Mouse (Mus musculus) midbrain, embryonic 12.5 days (tissue): Measurements from ENCODE around the gene Nectin4. TPM values are rescaled to one million over a fixed set of nuclear protein-coding genes. Genes with fewer than 3 reads are reported as not detected.
A peak's percentile ranks its signal among the peaks of the same experiment; 100 is the strongest.

ENCODE experiments used
- ATAC-seq: fragments of 200-750 bp; cut with Nextera tagmentation; 2 replicates; pipeline ENCODE4 v1.8.0; 2017; ENCODE audit warnings: low read depth, moderate TSS enrichment, moderate library complexity; ENCODE audit not compliant: low FRiP score
- H3K27ac ChIP-seq: fragments of 300-500 bp; sonication (generic); replicated peaks from 2 replicates; pipeline ENCODE4 v1.5.1; 2016; ENCODE audit warnings: mild to moderate bottlenecking
- H3K27me3 ChIP-seq: fragments of 300-500 bp; sonication (generic); 2 replicates; pipeline ENCODE4 v1.6.1; 2016; ENCODE audit warnings: mild to moderate bottlenecking
- H3K36me3 ChIP-seq: fragments of 300-500 bp; sonication (generic); 2 replicates; pipeline ENCODE4 v1.6.1; 2016
- H3K4me1 ChIP-seq: fragments of 300-500 bp; sonication (generic); 2 replicates; pipeline ENCODE4 v1.6.1; 2016
- H3K4me2 ChIP-seq: fragments of 300-500 bp; sonication (generic); replicated peaks from 2 replicates; pipeline ENCODE4 v1.6.1; 2016; ENCODE audit warnings: mild to moderate bottlenecking, moderate library complexity
- H3K4me3 ChIP-seq: fragments of 300-500 bp; sonication (generic); 2 replicates; pipeline ENCODE4 v1.5.1; 2016; ENCODE audit warnings: mild to moderate bottlenecking
- H3K9ac ChIP-seq: fragments of 300-500 bp; sonication (generic); replicated peaks from 2 replicates; pipeline ENCODE4 v1.6.1; 2016; ENCODE audit warnings: mild to moderate bottlenecking, moderate library complexity
- H3K9me3 ChIP-seq: fragments of 300-500 bp; sonication (generic); 2 replicates; pipeline ENCODE4 v1.6.1; 2016; ENCODE audit warnings: mild to moderate bottlenecking
- WGBS: fragments of 180-500 bp; shearing (Covaris S2); methylation state at CpG from one replicate; pipeline ENCODE4 v1.1.7; 2016; 5-methylcytosine and 5-hydroxymethylcytosine counted together
- polyA plus RNA-seq: library from polyadenylated mRNA; unstranded; fragments of >200 nt; fragmentation: Nextera tagmentation; extraction: Ambion mirVana; gene quantifications from 2 replicates; pipeline ENCODE4 v1.2.1, GENCODE M21; 2016

Nectin4 gene
- polyA plus RNA-seq, 1 experiment from 2014 or later = 1.4 TPM

DNA sequence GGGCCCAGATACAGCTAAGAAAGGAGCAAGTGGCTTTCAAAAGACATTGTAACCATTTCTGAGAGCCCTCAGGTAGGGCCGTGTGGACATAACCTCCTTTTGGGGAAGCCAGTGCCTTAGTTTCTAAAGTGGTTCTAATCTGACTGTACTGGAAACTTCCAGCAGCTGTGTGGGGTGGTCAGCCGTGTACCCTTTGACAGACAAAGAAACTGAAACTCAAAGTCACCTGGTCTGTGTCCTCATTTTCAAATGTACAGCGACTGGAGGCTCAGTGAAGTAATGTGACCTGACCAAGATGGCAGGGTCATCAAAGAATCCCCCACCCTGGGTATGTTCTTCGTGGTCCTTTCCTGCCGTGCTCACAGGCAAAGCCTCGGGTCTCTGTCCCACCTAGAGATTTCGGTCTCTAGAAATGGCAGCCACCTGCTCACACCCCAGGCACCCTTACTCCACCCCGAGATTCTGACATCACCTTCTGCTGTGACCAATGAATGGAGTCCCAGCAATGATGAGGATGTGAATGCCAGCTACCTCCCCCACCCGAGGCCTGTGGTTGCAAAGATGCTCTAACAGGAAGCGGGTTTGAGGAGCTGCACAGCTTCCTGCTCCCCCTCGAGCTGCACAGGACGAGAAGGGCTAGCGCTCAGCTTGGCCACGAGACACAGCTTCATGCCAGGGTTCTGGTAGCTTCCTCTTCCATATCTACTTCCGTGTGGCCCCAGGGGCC lies 18.6 kb downstream of the Nectin4 start, which contains the start of gene Arhgap30:
Gene Arhgap30 (plus strand): TSS at position 579 of the 727 bp plus-strand sequence.
- 87% methylated on average over 15 of the region's 15 CpGs for WGBS
- ATAC-seq = no peak
- Histone ChIP-seq H3K4me1 (no peaks in the 10 kb centered on the region), H3K4me2 (no peak within 1 kb of the TSS), H3K9ac (no peak within 1 kb of the TSS), H3K36me3 (no peaks in the 10 kb centered on the region), H3K4me3 (no peak within 1 kb of the TSS), H3K27ac (no peak within 1 kb of the TSS), H3K9me3 (no peaks in the 10 kb centered on the region), H3K27me3 (peaks cover 7% of the 10 kb centered on the region; the same call in 1 of the 2 replicates)

DNA sequence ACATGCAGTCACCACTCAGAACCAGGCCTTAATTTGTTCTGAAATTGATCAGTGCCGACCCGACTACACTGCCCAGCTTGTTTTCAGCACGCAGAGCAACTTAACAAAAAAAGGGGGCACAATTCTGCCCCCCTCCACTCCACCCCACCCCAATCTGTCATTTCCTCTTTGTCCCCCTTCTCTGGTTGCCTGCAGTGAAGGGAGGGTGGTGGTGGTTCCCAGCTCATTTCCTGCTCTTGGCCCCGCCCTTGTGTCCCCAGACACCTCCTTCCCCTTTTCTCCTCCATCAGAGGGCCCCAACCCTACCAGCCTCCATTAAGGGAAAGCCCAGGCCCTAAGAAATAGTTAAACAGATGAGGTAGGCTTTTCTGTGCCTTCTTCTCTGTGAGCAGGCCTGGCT lies 20.2 kb downstream of the Nectin4 start:
- ATAC-seq = no peak
- H3K27ac ChIP-seq = no peak overlapping the region
- H3K4me3 ChIP-seq = no peak overlapping the region
- H3K9me3 ChIP-seq = no peaks in the 10 kb centered on the region
- no peak overlapping the region for H3K4me2 ChIP-seq
- H3K9ac ChIP-seq = no peak overlapping the region
- H3K27me3 ChIP-seq = 0 out of 2 replicates have a peak, but pooled peaks cover 8% of the 10 kb centered on the region
- 87% methylated on average over 3 of the region's 4 CpGs for WGBS
- H3K4me1 ChIP-seq = no peaks in the 10 kb centered on the region
- no peaks in the 10 kb centered on the region for H3K36me3 ChIP-seq

DNA sequence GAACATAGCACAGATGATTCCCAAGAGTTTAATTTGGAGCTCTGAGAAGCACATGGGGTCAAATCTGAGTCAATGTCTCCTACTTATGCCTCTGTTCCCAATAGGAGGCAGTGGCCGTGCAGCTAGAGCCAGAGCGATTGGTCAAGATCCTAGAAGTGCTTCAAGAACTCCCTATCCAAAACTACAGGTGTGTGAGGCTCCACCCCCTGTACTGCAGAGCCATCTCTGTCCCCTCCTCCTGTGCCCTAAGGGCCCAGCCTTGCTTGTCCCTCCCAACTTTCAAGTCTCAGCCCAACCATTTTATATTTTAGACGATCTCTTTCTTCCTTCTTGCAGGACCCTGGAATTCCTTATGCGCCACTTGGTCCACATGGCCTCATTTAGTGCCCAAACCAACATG lies 31.9 kb downstream of the Nectin4 start:
- Histone ChIP-seq H3K27me3 (peaks cover 13% of the 10 kb centered on the region; the same call in 1 of the 2 replicates), H3K4me3 (no peak overlapping the region), H3K27ac (no peak overlapping the region), H3K4me1 (no peaks in the 10 kb centered on the region), H3K4me2 (no peak overlapping the region), H3K9ac (no peak overlapping the region), H3K9me3 (no peaks in the 10 kb centered on the region), H3K36me3 (no peaks in the 10 kb centered on the region)
- 89% methylated on average over 4 of the region's 4 CpGs for WGBS
- no peak for ATAC-seq

DNA sequence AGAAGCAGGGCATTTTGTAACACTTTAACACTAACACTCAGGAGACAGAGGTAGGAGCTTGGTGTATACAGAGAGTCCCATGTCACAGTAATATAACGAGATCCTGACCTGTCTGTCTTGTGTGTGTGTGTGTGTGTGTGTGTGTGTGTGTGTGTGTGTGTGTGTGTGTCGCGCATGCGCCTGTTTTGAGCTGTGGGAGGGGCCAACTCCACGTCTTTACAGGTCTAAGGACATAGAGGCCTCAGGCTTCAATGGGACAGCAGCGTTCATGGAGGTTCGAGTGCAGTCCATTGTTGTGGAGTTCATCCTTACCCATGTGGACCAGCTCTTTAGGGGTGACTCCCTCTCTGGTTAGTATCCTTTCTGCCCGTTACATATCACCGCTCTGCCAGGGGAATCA lies 33.1 kb downstream of the Nectin4 start:
- no peak for ATAC-seq

DNA sequence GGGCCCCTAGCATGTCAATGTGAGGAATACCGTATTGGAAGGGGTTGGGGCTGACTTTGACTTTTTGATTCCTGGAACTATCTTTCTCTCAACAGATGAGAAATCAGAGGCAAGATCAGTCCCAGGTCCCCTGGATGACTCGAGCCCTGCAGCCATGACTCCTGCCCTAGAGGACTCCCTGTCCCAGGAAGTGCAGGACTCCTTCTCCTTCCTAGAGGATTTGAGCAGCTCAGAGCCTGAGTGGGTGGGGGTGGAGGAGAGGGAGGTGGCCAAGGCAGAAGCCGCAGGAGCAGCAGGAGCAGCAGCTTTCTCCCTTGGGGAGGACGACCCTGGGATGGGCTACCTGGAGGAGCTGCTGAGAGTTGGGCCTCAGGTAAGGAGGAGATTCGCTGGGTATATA lies 37.4 kb downstream of the Nectin4 start:
- Histone ChIP-seq H3K4me1 (no peaks in the 10 kb centered on the region), H3K9me3 (no peaks in the 10 kb centered on the region), H3K27ac (no peak overlapping the region), H3K9ac (no peak overlapping the region), H3K27me3 (peaks cover 26% of the 10 kb centered on the region), H3K36me3 (no peaks in the 10 kb centered on the region), H3K4me3 (no peak overlapping the region), H3K4me2 (no peak overlapping the region)
- WGBS = 77% methylated on average over 5 of the region's 5 CpGs
- no peak for ATAC-seq

More for the DNA sequence above, 33.1 kb downstream of the Nectin4 start:
- Histone ChIP-seq H3K9me3 (no peaks in the 10 kb centered on the region), H3K4me3 (no peak overlapping the region), H3K9ac (no peak overlapping the region), H3K4me2 (no peak overlapping the region), H3K27ac (no peak overlapping the region), H3K27me3 (peaks cover 18% of the 10 kb centered on the region), H3K36me3 (no peaks in the 10 kb centered on the region), H3K4me1 (no peaks in the 10 kb centered on the region)
- 90% methylated on average over 5 of the region's 9 CpGs for WGBS

DNA sequence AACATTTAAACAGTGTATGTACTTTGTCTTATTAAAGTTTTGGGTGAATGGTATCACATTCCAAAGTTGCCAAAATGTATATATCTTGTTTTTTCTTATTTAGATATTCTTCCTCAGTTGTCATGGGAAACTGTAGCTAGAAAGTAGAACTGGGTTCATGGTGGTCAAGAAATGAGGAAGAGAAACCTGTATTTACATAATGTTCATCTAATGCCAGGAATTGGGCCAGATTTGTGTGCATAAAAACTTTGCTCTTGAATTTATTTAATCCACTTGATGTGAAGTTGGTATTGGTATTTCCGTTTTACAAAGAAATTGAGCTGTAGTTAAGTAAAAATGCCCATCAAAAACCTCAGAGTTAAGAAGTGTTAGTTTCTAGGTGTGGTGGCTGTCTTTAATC lies 40.3 kb downstream of the Nectin4 start:
- no peak overlapping the region for H3K4me3 ChIP-seq
- no peaks in the 10 kb centered on the region for H3K9me3 ChIP-seq
- ATAC-seq = no peak
- no peak overlapping the region for H3K27ac ChIP-seq
- H3K27me3 ChIP-seq = peaks cover 26% of the 10 kb centered on the region
- peaks cover 21% of the 10 kb centered on the region for H3K4me1 ChIP-seq
- no peak overlapping the region for H3K9ac ChIP-seq
- no peak overlapping the region for H3K4me2 ChIP-seq
- peaks cover 6% of the 10 kb centered on the region; the same call in 1 of the 2 replicates for H3K36me3 ChIP-seq
- 73% methylated on average over 1 of the region's 1 CpGs for WGBS

DNA sequence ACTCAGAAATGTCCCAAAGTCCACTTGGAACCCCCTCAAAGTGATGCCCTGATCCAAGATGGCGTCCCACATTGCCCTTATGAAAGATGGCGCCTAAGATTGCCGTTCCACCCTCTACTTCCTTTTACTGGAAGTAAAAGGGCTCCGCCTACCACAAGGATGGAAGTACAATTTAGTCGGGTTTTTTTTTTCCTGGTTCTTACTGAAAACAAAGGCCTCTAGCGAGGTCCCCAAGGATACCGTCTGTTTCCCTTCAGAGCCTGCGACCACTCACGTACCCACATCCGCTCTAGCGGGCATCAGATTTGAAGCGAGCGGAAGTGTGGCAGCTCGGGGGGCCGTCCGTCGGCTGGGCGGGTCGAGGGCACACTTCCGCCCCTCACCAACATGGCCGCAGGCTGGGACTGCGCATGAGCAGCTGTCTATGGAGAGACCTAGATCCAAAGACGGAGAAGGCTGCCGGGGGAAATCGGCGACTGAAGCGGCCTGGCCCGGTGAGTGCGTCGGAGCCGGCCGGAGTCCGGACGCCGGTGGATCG lies 41.1 kb downstream of the Nectin4 start, which contains the start of gene Usf1:
Gene Usf1 (plus strand): TSS at position 367 of the 538 bp plus-strand sequence.
- Histone ChIP-seq H3K4me3 (peak within 1 kb of the TSS; percentile 97), H3K4me1 (peaks cover 21% of the 10 kb centered on the region), H3K4me2 (peak within 1 kb of the TSS; percentile 59), H3K9ac (peak within 1 kb of the TSS; percentile 98), H3K9me3 (no peaks in the 10 kb centered on the region), H3K36me3 (peaks cover 14% of the 10 kb centered on the region), H3K27me3 (peaks cover 26% of the 10 kb centered on the region), H3K27ac (peak within 1 kb of the TSS; percentile 91)
- peak; percentile 96 for ATAC-seq
- under 1% methylated on average over 36 of the region's 36 CpGs for WGBS

DNA sequence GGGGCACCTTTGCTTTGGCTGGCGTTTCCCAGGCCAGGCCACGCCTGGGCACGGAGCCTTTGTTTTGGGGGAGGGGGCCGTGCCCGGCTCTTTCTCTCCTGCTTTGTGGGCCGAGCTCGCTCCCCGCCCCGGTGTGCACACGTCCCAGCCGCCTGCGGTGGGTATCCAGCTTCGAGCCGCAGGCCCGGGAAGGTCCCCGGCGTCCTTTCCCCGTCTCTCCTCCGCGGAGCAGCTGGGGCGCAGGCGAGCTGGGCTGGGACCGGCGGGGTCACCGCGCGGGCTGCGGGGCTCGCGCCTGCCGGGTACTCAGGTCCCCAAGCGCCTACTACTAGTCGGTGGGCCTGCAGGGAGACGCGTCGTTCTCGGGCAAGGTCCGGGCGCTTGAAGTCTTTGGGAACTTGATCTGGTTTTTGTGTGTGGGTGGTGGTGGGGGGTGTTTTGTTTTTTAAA lies 41.6 kb downstream of the Nectin4 start:
- peak; percentile 81 for ATAC-seq
- WGBS = under 1% methylated on average over 37 of the region's 39 CpGs
- peak overlapping the region; percentile 59 for H3K4me2 ChIP-seq

DNA sequence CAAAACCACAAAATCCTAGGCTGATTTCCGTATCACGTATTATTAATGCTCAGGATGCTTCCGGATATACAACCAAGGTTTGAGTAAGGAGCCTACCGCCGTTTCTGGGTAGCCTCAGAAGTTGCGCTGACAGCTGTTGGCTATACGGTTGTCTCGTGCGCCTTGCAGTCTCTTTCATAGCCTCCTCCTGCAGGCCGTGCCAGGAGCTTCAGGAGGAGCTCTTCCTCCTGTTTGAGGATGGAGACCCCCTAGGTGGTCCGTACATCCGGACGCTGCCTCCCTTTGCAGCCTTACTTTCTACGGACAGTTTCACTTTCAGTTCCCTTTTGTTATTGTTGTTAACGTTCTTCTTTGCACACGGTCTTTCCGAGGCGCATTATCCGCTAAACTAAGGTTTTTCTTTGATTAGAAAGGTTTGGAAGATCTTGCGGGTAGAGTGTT lies 42.1 kb downstream of the Nectin4 start:
- Histone ChIP-seq H3K9me3 (no peaks in the 10 kb centered on the region), H3K4me3 (peak overlapping the region; percentile 97), H3K36me3 (peaks cover 24% of the 10 kb centered on the region), H3K27me3 (peaks cover 21% of the 10 kb centered on the region), H3K4me2 (peak overlapping the region; percentile 59), H3K9ac (peak overlapping the region; percentile 98), H3K4me1 (peaks cover 21% of the 10 kb centered on the region), H3K27ac (peak overlapping the region; percentile 91)
- peak; percentile 61 for ATAC-seq
- WGBS = 1% methylated on average over 20 of the region's 20 CpGs

More for the DNA sequence above, 41.6 kb downstream of the Nectin4 start:
- H3K9me3 ChIP-seq = no peaks in the 10 kb centered on the region
- H3K36me3 ChIP-seq = peaks cover 19% of the 10 kb centered on the region
- peaks cover 21% of the 10 kb centered on the region for H3K4me1 ChIP-seq
- peak overlapping the region; percentile 97 for H3K4me3 ChIP-seq
- H3K9ac ChIP-seq = peak overlapping the region; percentile 98
- peaks cover 23% of the 10 kb centered on the region for H3K27me3 ChIP-seq
- peak overlapping the region; percentile 91 for H3K27ac ChIP-seq

DNA sequence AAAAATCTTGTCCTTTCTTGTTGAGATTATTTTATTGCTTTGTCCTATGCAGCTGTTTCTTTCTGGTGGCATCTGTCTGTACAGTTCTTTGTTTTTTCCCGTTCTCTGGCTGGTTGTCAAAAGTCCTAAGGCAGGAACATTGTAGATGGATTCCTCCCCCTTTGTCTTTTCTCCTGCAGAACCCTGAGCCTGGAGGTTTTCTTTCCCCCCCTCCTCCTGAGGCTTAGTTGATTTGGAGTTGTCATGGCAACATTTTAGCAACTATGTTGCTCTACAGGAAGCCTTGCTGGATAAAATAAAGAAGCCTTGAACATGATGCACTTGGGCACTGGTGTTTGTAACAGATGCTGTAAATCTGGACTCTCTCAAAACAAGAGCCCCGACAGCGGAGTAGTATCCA lies 42.5 kb downstream of the Nectin4 start:
- H3K4me1 ChIP-seq = peaks cover 21% of the 10 kb centered on the region
- peak overlapping the region; percentile 91 for H3K27ac ChIP-seq
- H3K9ac ChIP-seq = peak overlapping the region; percentile 98
- peak overlapping the region; percentile 97 for H3K4me3 ChIP-seq
- peaks cover 28% of the 10 kb centered on the region for H3K36me3 ChIP-seq
- peak; percentile 23; the same call in 1 of the 2 replicates for ATAC-seq
- 39% methylated on average over 3 of the region's 3 CpGs for WGBS
- H3K4me2 ChIP-seq = peak overlapping the region; percentile 59
- H3K9me3 ChIP-seq = no peaks in the 10 kb centered on the region
- peaks cover 19% of the 10 kb centered on the region for H3K27me3 ChIP-seq

DNA sequence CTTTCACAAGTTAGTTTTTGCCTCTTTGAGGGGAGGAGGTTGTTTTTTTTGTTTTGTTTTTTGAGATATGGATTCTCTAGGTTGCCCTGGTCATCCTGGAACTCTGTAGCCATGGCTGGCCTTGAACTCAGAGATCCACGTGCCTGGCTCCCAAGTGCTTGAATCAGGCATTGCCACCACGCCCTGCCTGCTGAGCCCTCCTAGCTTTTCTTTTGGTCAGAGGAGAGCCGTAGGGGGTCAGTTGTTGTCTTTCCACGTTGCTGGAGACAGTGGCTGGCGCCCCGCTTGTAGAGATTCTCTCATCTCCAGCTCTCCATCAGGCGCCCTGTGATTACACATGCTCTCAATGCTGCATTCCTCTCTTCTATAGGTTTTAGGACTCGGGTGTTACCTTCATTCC lies 43.7 kb downstream of the Nectin4 start:
- Histone ChIP-seq H3K9me3 (no peaks in the 10 kb centered on the region), H3K4me3 (no peak overlapping the region), H3K27me3 (peaks cover 7% of the 10 kb centered on the region), H3K4me1 (peaks cover 21% of the 10 kb centered on the region), H3K36me3 (peaks cover 38% of the 10 kb centered on the region), H3K4me2 (peak overlapping the region; percentile 59; the same call in 1 of the 2 replicates), H3K9ac (no peak overlapping the region), H3K27ac (no peak overlapping the region)
- 79% methylated on average over 8 of the region's 8 CpGs for WGBS
- no peak for ATAC-seq

DNA sequence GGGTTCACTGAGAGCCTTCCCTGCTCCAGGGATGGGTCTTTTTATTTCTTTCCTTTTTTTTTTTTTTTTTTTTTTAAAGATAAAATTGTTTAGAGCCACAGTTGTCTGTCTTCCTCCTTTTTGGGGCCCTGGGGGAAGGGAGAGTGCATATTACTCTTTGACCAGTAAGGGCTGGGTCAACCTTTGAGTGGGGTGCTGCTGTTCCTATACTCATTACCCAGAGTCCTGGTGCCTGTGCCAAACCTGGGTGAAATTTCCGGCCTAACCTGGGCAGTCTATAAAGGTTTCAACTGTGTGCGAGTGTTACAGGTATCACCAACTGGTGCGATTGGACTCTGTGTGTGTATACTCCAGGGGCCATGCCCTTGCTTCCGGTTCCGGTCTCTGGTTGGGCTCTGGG lies 48.8 kb downstream of the Nectin4 start, which contains the start of gene Tstd1:
Gene Tstd1 (plus strand): TSS at position 213 of the 400 bp plus-strand sequence.
- H3K9ac ChIP-seq = no peak within 1 kb of the TSS
- 88% methylated on average over 5 of the region's 5 CpGs for WGBS
- peaks cover 8% of the 10 kb centered on the region for H3K4me1 ChIP-seq
- H3K9me3 ChIP-seq = no peaks in the 10 kb centered on the region
- no peak within 1 kb of the TSS for H3K4me2 ChIP-seq
- H3K4me3 ChIP-seq = no peak within 1 kb of the TSS
- H3K27ac ChIP-seq = peak within 1 kb of the TSS; percentile 67
- H3K36me3 ChIP-seq = peaks cover 59% of the 10 kb centered on the region
- ATAC-seq = no peak; the same call in 1 of the 2 replicates
- no peaks in the 10 kb centered on the region for H3K27me3 ChIP-seq
